Mouse (Mus musculus): ENCODE data around the gene Tdo2. TPM values are rescaled to one million over a fixed set of nuclear protein-coding genes. Genes with fewer than 3 reads are reported as not detected.
A peak's percentile ranks its signal among the peaks of the same experiment; 100 is the strongest.

The Tdo2 gene
- 0.54 and 0.78 TPM in 2 replicates for polyA plus RNA-seq (2016; fragmentation: Nextera tagmentation; extraction: Ambion mirVana)

DNA sequence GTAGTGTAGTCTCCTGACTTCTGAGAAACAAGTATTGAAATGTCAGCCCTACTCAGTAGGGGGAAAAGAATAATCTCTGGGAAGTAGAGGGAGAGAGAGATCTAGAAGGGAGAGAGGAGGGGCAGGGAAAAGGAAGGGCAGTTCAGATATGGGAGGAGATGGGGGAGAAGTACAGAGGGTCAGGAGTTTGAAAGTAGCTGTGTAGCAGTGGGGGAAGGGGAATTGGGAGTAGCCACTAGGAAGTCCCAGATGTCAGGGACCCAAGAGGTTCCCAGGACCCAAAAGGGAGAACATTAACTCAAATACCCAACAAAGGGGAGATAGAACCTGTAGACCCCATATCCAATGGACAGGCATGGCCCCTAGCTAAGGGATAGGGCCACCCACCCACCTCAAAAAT is at the start of gene Tdo2:
Tdo2 (minus strand) TSS at position 101 of the 400 bp plus-strand sequence.
- Histone ChIP-seq H3K27ac (ENCODE audit: poor library complexity, severe bottlenecking) (no peak within 1 kb of the TSS), H3K36me3 (no peaks in the 10 kb centered on the region), H3K4me1 (replicated peaks) (peaks cover 16% of the 10 kb centered on the region; the same call in 1 of the 2 replicates), H3K27me3 (replicated peaks) (no peaks in the 10 kb centered on the region), H3K9me3 (replicated peaks) (no peaks in the 10 kb centered on the region), H3K9ac (no peak within 1 kb of the TSS), H3K4me3 (no peak within 1 kb of the TSS), H3K4me2 (no peak within 1 kb of the TSS)
- ATAC-seq (ENCODE audit: insufficient number of reproducible peaks, low FRiP score), result no peak

DNA sequence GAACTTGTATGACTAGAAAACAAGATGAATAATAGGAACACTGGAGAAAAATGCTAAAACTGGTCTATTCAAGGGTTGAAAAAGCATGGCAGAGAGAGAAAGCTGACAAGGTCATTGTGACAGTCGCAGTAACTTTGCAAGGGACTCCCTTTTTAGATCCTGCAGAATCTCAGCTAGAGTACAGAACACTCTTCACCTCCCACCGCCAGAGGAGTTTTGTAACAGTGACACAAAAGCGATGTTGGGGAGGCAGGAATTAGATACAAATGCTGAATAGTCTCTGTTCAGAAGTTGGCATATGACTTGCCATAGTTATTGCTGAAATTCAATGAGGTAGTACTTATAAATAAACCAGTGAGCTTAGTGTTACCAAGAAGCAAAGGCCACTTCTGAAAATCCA is 47.1 kb upstream of the Tdo2 start:
- H3K27me3 ChIP-seq (replicated peaks), result no peaks in the 10 kb centered on the region
- H3K9ac ChIP-seq, result no peak overlapping the region
- peaks cover 6% of the 10 kb centered on the region; the same call in 1 of the 2 replicates for H3K4me1 ChIP-seq (replicated peaks)
- WGBS, result 44% methylated on average over 3 of the region's 3 CpGs
- H3K36me3 ChIP-seq, result no peaks in the 10 kb centered on the region
- H3K4me3 ChIP-seq, result no peak overlapping the region
- no peaks in the 10 kb centered on the region for H3K9me3 ChIP-seq (replicated peaks)
- H3K4me2 ChIP-seq, result no peak overlapping the region
- ATAC-seq (ENCODE audit: insufficient number of reproducible peaks, low FRiP score), result no peak
- no peak overlapping the region for H3K27ac ChIP-seq (ENCODE audit: poor library complexity, severe bottlenecking)

DNA sequence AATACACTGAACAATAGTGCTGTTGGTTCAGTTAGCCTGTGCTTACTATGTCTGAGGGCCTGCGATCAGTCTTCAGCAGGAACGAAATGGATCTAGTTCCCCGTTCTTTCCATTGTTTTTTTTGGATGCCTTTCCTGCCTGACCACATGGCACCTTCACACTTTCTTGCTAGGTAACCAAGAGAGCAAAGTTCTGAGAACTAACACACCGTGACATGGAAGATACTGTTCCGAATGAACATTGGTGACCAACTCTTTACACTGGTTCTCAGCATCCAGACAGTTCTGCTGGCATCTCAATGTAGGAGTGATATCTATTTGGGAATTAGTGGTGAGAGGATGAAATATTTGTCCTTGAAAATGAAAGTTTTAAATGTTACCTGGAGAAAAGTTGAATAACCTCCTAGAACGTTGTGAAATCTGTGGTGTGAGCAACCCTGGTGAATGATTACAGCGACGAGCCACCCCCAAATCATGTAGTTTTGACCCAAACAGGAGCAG is 46.5 kb upstream of the Tdo2 start:
- Histone ChIP-seq H3K36me3 (no peaks in the 10 kb centered on the region), H3K9me3 (replicated peaks) (no peaks in the 10 kb centered on the region), H3K4me1 (replicated peaks) (peaks cover 6% of the 10 kb centered on the region; the same call in 1 of the 2 replicates), H3K4me2 (no peak overlapping the region), H3K27me3 (replicated peaks) (no peaks in the 10 kb centered on the region), H3K9ac (no peak overlapping the region), H3K4me3 (no peak overlapping the region), H3K27ac (ENCODE audit: poor library complexity, severe bottlenecking) (no peak overlapping the region)
- 75% methylated on average over 8 of the region's 8 CpGs for WGBS
- no peak for ATAC-seq (ENCODE audit: insufficient number of reproducible peaks, low FRiP score)

DNA sequence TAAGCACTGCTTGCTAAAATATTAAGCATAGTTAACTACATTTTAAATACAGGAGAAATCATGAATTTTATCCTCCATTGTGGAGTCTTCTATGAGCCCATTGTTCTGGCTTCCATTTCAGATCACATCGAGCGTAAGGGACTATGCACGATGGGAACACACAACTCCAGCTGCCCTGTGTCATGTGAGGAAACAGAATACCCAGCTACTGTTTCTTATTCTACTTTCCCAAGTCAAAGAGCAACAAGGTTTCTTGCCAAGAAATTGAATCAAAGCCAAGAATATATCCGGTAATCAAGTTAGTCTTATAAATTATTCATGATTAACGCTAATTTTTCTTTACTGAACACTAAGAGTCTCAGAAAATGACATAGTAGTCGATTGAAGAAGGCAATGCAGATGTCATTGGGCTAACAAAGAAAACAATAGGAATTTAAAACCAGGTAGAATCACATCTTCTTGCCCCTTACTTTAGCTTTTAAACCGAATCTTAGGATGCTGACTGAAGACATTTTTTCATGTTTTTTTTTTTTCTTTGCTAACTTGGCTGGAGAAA is 38.2 kb upstream of the Tdo2 start:
- no peak overlapping the region for H3K4me2 ChIP-seq
- H3K4me1 ChIP-seq (replicated peaks), result no peaks in the 10 kb centered on the region
- no peaks in the 10 kb centered on the region for H3K27me3 ChIP-seq (replicated peaks)
- H3K9ac ChIP-seq, result no peak overlapping the region
- H3K4me3 ChIP-seq, result no peak overlapping the region
- ATAC-seq (ENCODE audit: insufficient number of reproducible peaks, low FRiP score), result no peak
- H3K36me3 ChIP-seq, result no peaks in the 10 kb centered on the region
- 77% methylated on average over 7 of the region's 7 CpGs for WGBS
- H3K27ac ChIP-seq (ENCODE audit: poor library complexity, severe bottlenecking), result no peak overlapping the region
- no peaks in the 10 kb centered on the region for H3K9me3 ChIP-seq (replicated peaks)

DNA sequence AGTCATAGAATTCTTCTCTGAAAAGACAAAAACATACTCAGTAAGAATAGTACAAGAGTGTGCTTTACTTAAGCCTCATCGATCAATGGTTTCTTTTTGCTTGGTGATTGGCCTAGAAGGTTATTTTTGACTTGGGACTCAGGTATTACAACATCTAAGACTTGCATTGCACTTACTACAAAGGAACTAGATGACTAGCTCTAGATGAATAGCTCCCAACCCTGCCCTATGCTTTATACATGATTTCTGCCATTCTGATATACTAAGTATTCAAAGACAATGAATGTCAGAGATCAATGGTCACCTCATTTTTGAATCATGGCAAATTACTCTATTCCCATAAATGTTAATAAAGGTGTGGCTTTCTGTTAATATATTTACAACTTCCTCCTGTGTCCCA is 31.0 kb upstream of the Tdo2 start:
- H3K36me3 ChIP-seq, result no peaks in the 10 kb centered on the region
- H3K9me3 ChIP-seq (replicated peaks), result no peaks in the 10 kb centered on the region
- H3K4me1 ChIP-seq (replicated peaks), result no peaks in the 10 kb centered on the region
- ATAC-seq (ENCODE audit: insufficient number of reproducible peaks, low FRiP score), result no peak
- H3K27ac ChIP-seq (ENCODE audit: poor library complexity, severe bottlenecking), result no peak overlapping the region
- H3K4me2 ChIP-seq, result no peak overlapping the region
- 84% methylated on average over 1 of the region's 1 CpGs for WGBS
- H3K27me3 ChIP-seq (replicated peaks), result no peaks in the 10 kb centered on the region
- H3K4me3 ChIP-seq, result no peak overlapping the region
- no peak overlapping the region for H3K9ac ChIP-seq

DNA sequence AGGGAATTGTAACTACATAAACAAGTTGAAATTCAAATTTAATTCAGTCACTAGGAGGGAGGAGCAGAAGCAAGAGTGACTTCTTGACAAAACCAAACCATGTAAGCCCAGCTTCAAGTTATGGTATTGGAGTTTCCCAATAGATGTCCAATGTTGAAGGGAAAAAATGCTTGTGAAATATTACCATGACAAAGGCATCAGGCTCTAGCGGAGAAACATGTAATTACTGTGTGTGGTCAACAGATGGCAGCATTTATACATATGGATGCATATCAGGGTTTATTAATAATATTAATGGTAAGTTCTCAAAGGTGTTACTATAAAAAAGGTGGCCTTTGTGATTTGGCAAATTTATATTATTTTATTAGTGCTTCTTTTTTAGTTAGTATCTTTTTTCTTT is 20.0 kb upstream of the Tdo2 start:
- H3K9me3 ChIP-seq (replicated peaks), result no peaks in the 10 kb centered on the region
- no peak overlapping the region for H3K4me2 ChIP-seq
- H3K27me3 ChIP-seq (replicated peaks), result no peaks in the 10 kb centered on the region
- no peak overlapping the region for H3K9ac ChIP-seq
- no peak overlapping the region for H3K27ac ChIP-seq (ENCODE audit: poor library complexity, severe bottlenecking)
- 4% methylated on average over 1 of the region's 1 CpGs for WGBS
- no peak for ATAC-seq (ENCODE audit: insufficient number of reproducible peaks, low FRiP score)
- H3K4me3 ChIP-seq, result no peak overlapping the region
- no peaks in the 10 kb centered on the region for H3K4me1 ChIP-seq (replicated peaks)
- H3K36me3 ChIP-seq, result no peaks in the 10 kb centered on the region

DNA sequence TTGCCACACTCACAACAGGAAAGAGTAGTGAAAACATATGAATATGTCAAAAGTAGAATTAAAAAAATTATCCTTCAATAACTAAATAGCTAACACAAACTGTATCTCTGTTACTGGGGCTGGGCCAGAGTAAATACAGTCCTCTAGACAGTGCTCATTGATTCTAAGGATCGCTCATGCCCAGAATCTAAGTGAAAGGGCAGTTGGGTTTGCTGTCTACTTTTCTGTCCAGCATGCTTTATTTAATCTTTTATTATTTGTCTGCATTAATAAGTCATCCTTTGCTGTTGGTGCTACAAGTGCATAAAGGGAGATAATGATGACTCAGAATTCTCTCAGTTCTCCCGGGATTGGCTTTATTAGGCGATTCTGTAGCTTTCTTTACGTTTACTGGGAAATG is 19.4 kb upstream of the Tdo2 start:
- no peaks in the 10 kb centered on the region for H3K27me3 ChIP-seq (replicated peaks)
- no peak overlapping the region for H3K4me2 ChIP-seq
- peaks cover 4% of the 10 kb centered on the region; the same call in 1 of the 2 replicates for H3K4me1 ChIP-seq (replicated peaks)
- H3K27ac ChIP-seq (ENCODE audit: poor library complexity, severe bottlenecking), result no peak overlapping the region
- no peaks in the 10 kb centered on the region for H3K36me3 ChIP-seq
- no peak overlapping the region for H3K4me3 ChIP-seq
- 31% methylated on average over 4 of the region's 4 CpGs for WGBS
- no peaks in the 10 kb centered on the region for H3K9me3 ChIP-seq (replicated peaks)
- H3K9ac ChIP-seq, result no peak overlapping the region
- ATAC-seq (ENCODE audit: insufficient number of reproducible peaks, low FRiP score), result no peak

DNA sequence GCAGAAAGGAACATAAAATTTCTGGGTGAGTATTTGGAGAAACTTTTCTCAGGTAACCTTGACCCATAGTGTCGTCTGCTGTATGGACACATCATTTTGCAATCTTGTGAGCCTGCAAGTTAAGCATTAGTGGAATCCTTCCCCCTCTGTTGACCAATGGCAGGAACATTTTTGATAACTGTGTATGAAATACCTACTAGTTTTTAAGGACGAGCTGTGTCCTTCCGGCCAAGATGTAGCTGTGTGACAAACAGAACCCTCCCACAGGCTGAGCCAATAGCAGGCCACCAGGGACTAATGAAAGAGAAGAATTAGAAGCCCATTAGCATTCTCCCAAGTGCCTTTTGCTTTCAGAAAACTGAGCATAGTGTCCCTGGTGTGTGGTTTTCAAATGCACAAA is 14.5 kb upstream of the Tdo2 start:
- H3K4me3 ChIP-seq, result no peak overlapping the region
- H3K4me2 ChIP-seq, result no peak overlapping the region
- H3K4me1 ChIP-seq (replicated peaks), result peaks cover 12% of the 10 kb centered on the region
- no peaks in the 10 kb centered on the region for H3K9me3 ChIP-seq (replicated peaks)
- no peak overlapping the region for H3K9ac ChIP-seq
- WGBS, result 22% methylated on average over 3 of the region's 3 CpGs
- no peak for ATAC-seq (ENCODE audit: insufficient number of reproducible peaks, low FRiP score)
- no peaks in the 10 kb centered on the region for H3K36me3 ChIP-seq
- H3K27me3 ChIP-seq (replicated peaks), result no peaks in the 10 kb centered on the region
- peak overlapping the region; percentile 33; the same call in 1 of the 2 replicates for H3K27ac ChIP-seq (ENCODE audit: poor library complexity, severe bottlenecking)

DNA sequence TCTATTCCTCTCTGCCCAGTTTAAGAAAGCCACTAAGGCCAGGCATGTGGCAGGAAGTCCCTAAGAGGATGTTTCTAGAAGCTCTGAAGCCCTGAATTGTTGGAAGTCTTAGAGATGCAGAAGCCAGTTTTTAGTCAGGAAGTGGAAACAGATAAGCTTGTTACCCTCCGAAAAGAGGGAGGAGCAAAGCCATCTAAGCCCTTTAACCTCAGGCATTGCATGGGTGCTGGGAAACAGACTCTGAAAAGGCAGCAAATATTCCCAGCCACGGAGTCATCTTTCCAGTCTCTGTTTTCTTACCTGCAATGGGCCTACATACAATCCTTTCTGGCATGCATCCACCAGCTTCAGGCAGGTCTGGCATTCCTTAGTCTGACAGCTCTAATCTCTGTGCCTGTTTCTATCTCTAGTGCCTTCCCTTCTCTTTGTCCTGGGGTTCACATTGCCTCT is 13.7 kb upstream of the Tdo2 start:
- H3K27ac ChIP-seq (ENCODE audit: poor library complexity, severe bottlenecking), result peak overlapping the region; percentile 83
- 3% methylated on average over 2 of the region's 2 CpGs for WGBS

DNA sequence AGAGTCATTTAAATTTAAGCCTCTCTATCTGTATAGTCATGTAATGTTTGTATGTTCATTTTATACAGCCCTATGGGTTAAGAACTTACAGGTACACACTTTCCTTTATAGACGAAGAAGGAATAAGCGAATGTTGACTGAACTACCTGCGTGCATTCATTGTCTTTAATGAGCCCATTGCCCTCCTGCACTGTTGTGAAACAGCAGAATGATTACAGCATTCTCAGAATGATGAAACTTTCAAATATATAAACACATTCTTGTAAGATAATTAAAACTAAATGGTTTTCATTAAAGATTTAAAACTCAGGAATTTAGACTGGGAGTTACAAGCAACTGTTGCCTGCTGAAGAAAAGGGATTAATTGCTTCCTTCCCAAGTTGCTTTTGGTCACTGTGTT is 11.6 kb upstream of the Tdo2 start:
- Histone ChIP-seq H3K36me3 (no peaks in the 10 kb centered on the region), H3K27me3 (replicated peaks) (no peaks in the 10 kb centered on the region), H3K27ac (ENCODE audit: poor library complexity, severe bottlenecking) (no peak overlapping the region), H3K9me3 (replicated peaks) (no peaks in the 10 kb centered on the region), H3K4me3 (no peak overlapping the region), H3K4me2 (no peak overlapping the region), H3K4me1 (replicated peaks) (peaks cover 12% of the 10 kb centered on the region), H3K9ac (no peak overlapping the region)
- ATAC-seq (ENCODE audit: insufficient number of reproducible peaks, low FRiP score), result no peak
- 88% methylated on average over 3 of the region's 3 CpGs for WGBS

More for the DNA sequence above, 13.7 kb upstream of the Tdo2 start:
- Histone ChIP-seq H3K4me3 (no peak overlapping the region), H3K9ac (no peak overlapping the region), H3K36me3 (no peaks in the 10 kb centered on the region), H3K4me2 (peak overlapping the region; percentile 36), H3K27me3 (replicated peaks) (no peaks in the 10 kb centered on the region), H3K4me1 (replicated peaks) (peaks cover 12% of the 10 kb centered on the region), H3K9me3 (replicated peaks) (no peaks in the 10 kb centered on the region)
- peak; percentile 82 for ATAC-seq (ENCODE audit: insufficient number of reproducible peaks, low FRiP score)

DNA sequence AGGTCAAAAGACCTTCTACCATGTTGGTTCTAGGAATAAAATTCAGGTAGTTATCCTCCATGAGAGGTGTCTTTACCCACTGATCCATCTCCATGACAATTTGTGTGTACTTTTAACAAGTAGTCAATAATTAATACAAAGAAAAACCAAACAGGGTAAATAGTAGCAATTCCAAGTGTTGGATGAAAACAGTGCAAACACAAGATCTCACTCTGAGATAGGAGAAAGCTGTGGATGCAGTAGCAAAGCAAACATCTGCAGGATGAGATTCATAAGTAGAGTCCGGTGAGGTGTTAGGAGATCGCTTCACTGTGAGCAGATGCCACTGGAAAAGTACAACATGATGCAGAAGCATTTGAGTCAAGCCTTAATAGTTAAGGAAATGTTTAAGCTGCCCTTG is 10.1 kb upstream of the Tdo2 start:
- H3K9ac ChIP-seq, result no peak overlapping the region
- no peak overlapping the region for H3K4me2 ChIP-seq
- no peaks in the 10 kb centered on the region for H3K27me3 ChIP-seq (replicated peaks)
- no peaks in the 10 kb centered on the region for H3K9me3 ChIP-seq (replicated peaks)
- no peak overlapping the region for H3K27ac ChIP-seq (ENCODE audit: poor library complexity, severe bottlenecking)
- WGBS, result 96% methylated on average over 2 of the region's 2 CpGs
- peaks cover 18% of the 10 kb centered on the region for H3K4me1 ChIP-seq (replicated peaks)
- H3K36me3 ChIP-seq, result no peaks in the 10 kb centered on the region
- ATAC-seq (ENCODE audit: insufficient number of reproducible peaks, low FRiP score), result no peak
- H3K4me3 ChIP-seq, result no peak overlapping the region

DNA sequence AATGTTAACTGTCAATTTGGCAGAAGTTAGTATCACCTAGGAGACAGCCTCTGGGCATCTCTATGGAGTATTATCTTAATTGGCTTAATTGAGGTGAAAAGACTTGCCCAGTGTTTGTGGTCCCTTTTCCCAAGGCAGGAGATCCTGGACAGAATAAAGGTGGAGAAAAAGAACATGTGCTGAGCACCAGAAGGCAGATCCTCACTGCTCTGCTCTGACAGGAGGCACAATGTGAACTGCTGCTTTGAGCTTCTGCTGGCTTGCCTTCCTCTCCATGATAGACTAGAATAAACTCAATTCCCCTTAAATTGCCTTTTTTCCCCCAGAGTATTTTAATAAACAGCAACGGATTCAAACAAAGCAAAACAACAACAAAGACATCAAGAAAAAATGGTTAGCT is 9.1 kb upstream of the Tdo2 start:
- Histone ChIP-seq H3K27ac (ENCODE audit: poor library complexity, severe bottlenecking) (no peak overlapping the region), H3K36me3 (no peaks in the 10 kb centered on the region), H3K4me1 (replicated peaks) (peaks cover 14% of the 10 kb centered on the region), H3K4me2 (no peak overlapping the region), H3K4me3 (no peak overlapping the region), H3K9me3 (replicated peaks) (no peaks in the 10 kb centered on the region), H3K9ac (no peak overlapping the region), H3K27me3 (replicated peaks) (no peaks in the 10 kb centered on the region)
- ATAC-seq (ENCODE audit: insufficient number of reproducible peaks, low FRiP score), result no peak
- WGBS, result 50% methylated on average over 1 of the region's 1 CpGs

Measured in heart, embryonic 12.5 days (tissue).